Mouse (Mus musculus): ENCODE data around the gene Zfyve9. TPM values are rescaled to one million over a fixed set of nuclear protein-coding genes. Genes with fewer than 3 reads are reported as not detected.

The Zfyve9 gene
- polyA plus RNA-seq (2017; shearing (Covaris generic)) = 0.19 TPM

GRCm38 (mm10) chr4:108780057-108780863, at the start of gene Zfyve9:
Gene Zfyve9 (minus strand): TSS chr4:108780798.

GRCm38 (mm10) chr4:108719349-108719748, 61.2 kb downstream of the Zfyve9 start, which contains the start of gene 3110021N24Rik:
Gene 3110021N24Rik (plus strand): TSS chr4:108719649.

GRCm38 (mm10) chr4:108619587-108620341, 160.8 kb downstream of the Zfyve9 start, which contains the start of gene Cc2d1b:
Gene Cc2d1b (plus strand): TSS chr4:108619940.

Other genes with a start within 250 kb of the Zfyve9 start
- 69.8 TPM for gene Prpf38a, start 201.5 kb downstream of the Zfyve9 start, polyA plus RNA-seq (2017; shearing (Covaris generic))
- 2.8 TPM for gene Orc1, start 201.4 kb downstream of the Zfyve9 start, polyA plus RNA-seq (2017; shearing (Covaris generic))
- gene Cc2d1b, start 160.9 kb downstream of the Zfyve9 start, polyA plus RNA-seq (2017; shearing (Covaris generic)) = 75.9 TPM
- gene 3110021N24Rik, start 61.1 kb downstream of the Zfyve9 start, polyA plus RNA-seq (2017; shearing (Covaris generic)) = not detected
- gene Btf3l4, start 52.8 kb upstream of the Zfyve9 start, polyA plus RNA-seq (2017; shearing (Covaris generic)) = 65.5 TPM
- 11.9 TPM for gene Txndc12, start 53.8 kb upstream of the Zfyve9 start, polyA plus RNA-seq (2017; shearing (Covaris generic))
- 56.6 TPM for gene Kti12, start 67.0 kb upstream of the Zfyve9 start, polyA plus RNA-seq (2017; shearing (Covaris generic))
- 0.37 TPM for gene A730015C16Rik, start 67.8 kb upstream of the Zfyve9 start, polyA plus RNA-seq (2017; shearing (Covaris generic))
- not detected for gene Rab3b, start 98.3 kb upstream of the Zfyve9 start, polyA plus RNA-seq (2017; shearing (Covaris generic))
- 124 TPM for gene Nrd1, start 219.9 kb upstream of the Zfyve9 start, polyA plus RNA-seq (2017; shearing (Covaris generic))